Mouse (Mus musculus) neural tube, postnatal 0 days (tissue): ENCODE results near the gene Nupl1. TPM values are rescaled to one million over a fixed set of nuclear protein-coding genes. Genes with fewer than 3 reads are reported as not detected.

ENCODE experiments used
- microRNA counts: library from miRNA; unstranded; fragments of <30 nt; microRNA quantifications from one replicate; lab custom pipeline; 2015
- microRNA-seq: library from miRNA; unstranded; fragments of <30 nt; microRNA quantifications from one replicate; pipeline ENCODE4, GENCODE M21; 2016
- polyA plus RNA-seq: library from polyadenylated mRNA; unstranded; fragments of >200 nt; fragmentation: Nextera tagmentation; extraction: Ambion mirVana; gene quantifications from 2 replicates; pipeline ENCODE4 v1.2.1, GENCODE M21; 2015

Nupl1 gene
- polyA plus RNA-seq, result 0.12 TPM in 1 of 2 replicates, not detected in the other

GRCm38 (mm10) chr14:60251281-60252003 is at the start of gene Nupl1, which contains the start of gene Gm49336:
Nupl1 (minus strand) TSS chr14:60251431.
Gm49336 (minus strand) TSS chr14:60251507.

GRCm38 (mm10) chr14:60264990-60265876 is 14.0 kb upstream of the Nupl1 start, which contains the start of gene Mtmr6:
Mtmr6 (plus strand) TSS chr14:60265228.

GRCm38 (mm10) chr14:60196884-60197283 is 54.3 kb downstream of the Nupl1 start, which contains the start of gene Atp8a2:
Atp8a2 (minus strand) TSS chr14:60197179.

MicroRNA genes within 50 kb of the gene (microRNA counts, 519-probe panel; counts per million panel counts)
- 40.5 counts per million for microRNA mmu-miR-719 (lab: Ali Mortazavi, UCI)

Small RNAs within 50 kb of the gene (microRNA-seq; reads per million reads assigned to microRNA genes)
- gene Mir719, result not detected

Other genes starting within 250 kb of the Nupl1 start
- gene Atp8a2, start 54.3 kb downstream of the Nupl1 start, polyA plus RNA-seq, result 34.8 and 37.6 TPM in 2 replicates
- 28.9 and 30.8 TPM in 2 replicates for gene Gm49336, start 76 bp upstream of the Nupl1 start, polyA plus RNA-seq
- gene Mtmr6, start 13.8 kb upstream of the Nupl1 start, polyA plus RNA-seq, result 46.8 and 47.2 TPM in 2 replicates
- 28.0 and 29.9 TPM in 2 replicates for gene Amer2, start 121.8 kb upstream of the Nupl1 start, polyA plus RNA-seq